Mouse (Mus musculus) B cell, adult (primary cell): ENCODE measurements around the gene Ankrd53. TPM values are rescaled to one million over a fixed set of nuclear protein-coding genes. Genes with fewer than 3 reads are reported as not detected.

Source experiments
- total RNA-seq: library from RNA; stranded (reverse); gene quantifications from 4 replicates; pipeline ENCODE4 v1.2.4, GENCODE M21; 2023; ENCODE audit not compliant: inconsistent age

Gene Ankrd53
- total RNA-seq, result not detected in 4 replicates

DNA sequence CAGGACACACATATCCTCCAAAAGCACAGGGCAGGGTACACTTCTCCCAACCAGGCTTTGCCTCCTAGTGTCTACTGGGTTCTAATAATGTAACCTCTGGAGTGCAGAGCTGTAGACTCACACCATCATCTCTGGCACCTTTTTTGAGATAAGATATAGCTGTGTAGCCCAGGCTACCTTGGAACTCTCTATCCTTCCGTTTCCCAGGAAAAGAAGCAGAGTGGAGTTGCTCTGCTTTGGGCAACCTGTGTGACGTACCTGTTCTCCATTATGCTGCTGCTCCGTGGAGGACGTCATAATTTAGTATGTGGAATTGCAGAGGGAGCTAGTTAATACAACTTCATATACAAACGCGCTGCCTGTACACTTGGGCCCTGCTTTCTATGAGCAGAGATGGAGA is at the start of gene Ankrd53:
Gene Ankrd53 (plus strand): TSS at position 301 of the 400 bp plus-strand sequence.

DNA sequence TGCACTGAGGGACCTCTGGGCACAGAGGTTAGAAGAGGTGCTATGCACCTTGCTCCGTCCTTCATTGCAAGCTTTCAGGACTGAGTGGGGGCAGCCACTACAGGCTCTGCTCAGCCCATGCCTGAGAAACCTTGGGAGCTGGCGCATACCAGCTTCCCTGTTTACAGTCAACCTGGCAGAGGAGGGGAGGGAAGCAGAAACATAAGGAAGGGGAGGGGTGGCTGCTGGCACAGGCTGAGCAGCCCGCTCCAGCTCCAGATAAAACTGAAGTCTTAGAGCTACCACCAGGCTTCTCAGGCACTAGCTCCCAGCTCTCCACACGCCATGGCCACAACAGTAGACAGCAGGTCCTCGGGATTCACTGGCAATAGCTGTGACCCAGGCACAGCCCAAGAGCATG is 19.7 kb upstream of the Ankrd53 start, which contains the start of gene Atp6v1b1:
Gene Atp6v1b1 (plus strand): TSS at position 230 of the 400 bp plus-strand sequence.

DNA sequence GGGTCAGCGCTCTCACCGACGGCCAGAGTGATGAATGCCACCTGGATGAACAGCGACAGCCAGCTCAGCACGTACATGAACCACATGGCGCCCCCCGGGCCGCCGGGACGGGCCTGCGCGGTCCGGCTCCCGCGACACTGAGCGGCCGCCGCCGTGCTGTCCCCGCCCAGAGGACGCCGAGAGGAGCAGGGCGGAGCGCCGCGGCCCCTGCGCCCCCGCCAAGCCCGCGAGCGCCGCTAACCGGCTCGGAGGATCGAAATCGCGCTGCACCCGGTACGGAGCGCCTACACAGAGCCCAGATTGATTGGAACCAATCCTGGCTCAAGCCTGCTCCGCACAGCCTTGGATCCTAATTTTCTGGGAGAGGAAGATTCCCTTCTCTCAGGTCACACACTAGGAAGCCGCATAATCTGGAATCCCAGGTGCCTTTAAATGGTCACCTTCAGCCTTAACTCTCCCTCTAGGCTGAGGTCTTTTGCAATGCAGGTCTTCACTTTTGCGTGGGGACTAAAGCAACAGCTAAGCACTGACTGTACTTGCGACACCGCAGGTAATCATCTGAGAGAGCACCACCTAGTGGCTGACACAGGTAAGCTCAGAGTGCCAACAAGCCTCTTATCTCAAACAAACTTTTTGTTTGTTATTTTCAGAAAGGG is 13.3 kb downstream of the Ankrd53 start, which contains the start of gene Tex261:
Gene Tex261 (minus strand): TSS at position 176 of the 656 bp plus-strand sequence.

DNA sequence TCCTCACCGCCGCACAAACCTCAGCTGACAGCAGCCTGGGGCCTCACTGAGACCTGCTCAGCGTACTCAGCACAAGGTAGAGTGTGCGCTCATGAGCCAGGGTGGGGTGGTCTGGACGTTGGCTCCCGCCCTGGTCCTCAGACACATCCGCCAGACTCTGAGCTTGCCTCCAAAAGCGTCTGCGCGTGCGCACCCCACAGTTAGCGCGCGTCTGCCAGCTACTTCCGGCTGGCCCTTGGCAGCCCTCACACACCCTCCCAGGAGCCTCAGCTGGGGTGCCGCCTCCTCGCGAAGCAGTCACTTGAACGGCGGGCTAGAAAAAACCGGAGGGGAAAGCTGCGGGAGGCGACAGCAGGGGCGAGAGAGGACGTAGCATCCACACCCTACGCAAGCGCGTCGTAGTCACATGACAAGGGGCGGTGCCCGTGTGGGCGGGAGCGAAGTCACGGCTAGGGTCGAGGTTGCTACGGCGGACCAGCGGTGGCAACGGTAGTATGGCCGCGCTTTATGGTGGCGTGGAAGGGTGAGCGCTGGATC is 32.4 kb downstream of the Ankrd53 start, which contains the start of gene Nagk:
Gene Nagk (plus strand): TSS at position 223 of the 537 bp plus-strand sequence.

Other genes starting within 250 kb of the Ankrd53 start
- not detected in 4 replicates for gene Actg2, start 226.4 kb upstream of the Ankrd53 start, total RNA-seq
- 16.4 to 18.9 TPM (median 17.0 TPM) in 4 replicates for gene Stambp, start 189.9 kb upstream of the Ankrd53 start, total RNA-seq
- not detected in 4 replicates for gene Clec4f, start 106.5 kb upstream of the Ankrd53 start, total RNA-seq
- not detected in 4 replicates for gene Cd207, start 84.8 kb upstream of the Ankrd53 start, total RNA-seq
- gene Vax2, start 51.4 kb upstream of the Ankrd53 start, total RNA-seq, result not detected in 4 replicates
- gene Atp6v1b1, start 19.7 kb upstream of the Ankrd53 start, total RNA-seq, result not detected in 4 replicates
- 35.1 to 55.5 TPM (median 42.6 TPM) in 4 replicates for gene Tex261, start 13.2 kb downstream of the Ankrd53 start, total RNA-seq
- 16.2 to 23.1 TPM (median 18.3 TPM) in 4 replicates for gene Nagk, start 32.3 kb downstream of the Ankrd53 start, total RNA-seq
- 42.9 to 46.6 TPM (median 43.6 TPM) in 4 replicates for gene Paip2b, start 69.1 kb downstream of the Ankrd53 start, total RNA-seq
- gene Zfp638, start 104.5 kb downstream of the Ankrd53 start, total RNA-seq, result 152 to 167 TPM (median 156 TPM) in 4 replicates
- 0.36 to 2.4 TPM (median 0.64 TPM) in 4 replicates for gene Dysf, start 245.9 kb downstream of the Ankrd53 start, total RNA-seq